Mouse (Mus musculus): ENCODE measurements around the gene Kdelc2.

The Kdelc2 gene

DNA sequence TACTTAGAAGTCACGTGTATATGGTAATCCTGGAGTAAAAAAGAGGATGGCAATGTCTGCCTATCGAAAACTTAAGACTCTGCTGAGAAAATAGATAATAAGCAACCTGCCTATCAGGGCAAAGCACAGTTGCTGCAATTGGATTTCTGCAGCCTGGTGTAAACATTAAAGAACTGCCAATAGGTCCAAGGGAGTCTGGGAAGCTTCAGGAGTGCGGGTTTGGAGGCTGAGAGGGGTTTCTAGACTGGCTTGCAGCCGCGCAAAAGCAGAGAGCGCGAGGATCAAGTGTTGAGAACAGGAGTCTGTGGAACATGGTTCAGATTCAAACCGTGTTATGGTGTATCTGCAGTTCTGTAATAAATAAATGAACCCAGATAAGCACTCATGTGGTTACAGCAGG, 1.0 kb downstream of the Kdelc2 start:
- DNase-seq (ENCODE audit: low spot score): peak; percentile 20

DNA sequence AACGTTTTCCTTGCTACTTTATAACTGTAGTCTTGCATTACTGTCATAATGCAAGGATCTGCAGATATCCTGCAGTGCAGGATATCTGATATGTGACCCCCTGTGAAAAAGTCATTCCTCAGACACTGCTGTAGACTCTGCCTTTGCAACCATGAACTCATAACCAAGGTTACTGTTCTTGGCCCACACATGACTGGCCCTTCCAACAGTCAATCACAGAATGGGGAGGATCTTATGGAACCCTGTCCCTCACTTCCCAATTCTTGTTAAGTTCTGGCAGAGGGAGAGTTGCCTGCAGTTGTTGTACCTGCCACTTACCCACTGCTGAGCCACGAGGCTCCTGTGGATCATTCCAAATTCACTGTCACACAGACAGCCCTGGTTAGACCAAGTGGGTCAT, 3.6 kb downstream of the Kdelc2 start:
- DNase-seq (ENCODE audit: low spot score): no peak

DNA sequence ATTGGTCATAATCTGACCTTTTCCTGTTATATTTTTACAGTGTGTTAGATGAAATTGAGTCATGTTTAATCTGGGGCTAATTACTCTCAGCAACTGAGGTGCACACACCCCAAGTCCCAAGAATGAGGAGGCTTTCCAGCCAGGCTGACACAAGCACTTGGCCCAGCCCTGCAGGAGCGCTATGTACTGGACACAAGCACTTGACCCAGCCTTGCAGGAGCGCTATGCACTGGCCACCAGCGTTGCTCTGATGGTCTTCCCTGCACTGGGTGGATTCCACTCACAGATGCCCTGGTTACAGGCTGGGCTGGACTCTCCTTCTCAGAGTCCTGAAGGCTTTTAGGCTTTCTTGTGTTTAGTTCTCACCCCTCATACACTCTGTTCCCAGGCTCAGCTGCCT, 5.3 kb downstream of the Kdelc2 start:
- DNase-seq (ENCODE audit: low spot score): no peak

- DNase-seq (ENCODE audit: low spot score): no peak
Measured at GRCm38 (mm10) chr9:53390136-53390535, 6.3 kb downstream of the Kdelc2 start.

DNA sequence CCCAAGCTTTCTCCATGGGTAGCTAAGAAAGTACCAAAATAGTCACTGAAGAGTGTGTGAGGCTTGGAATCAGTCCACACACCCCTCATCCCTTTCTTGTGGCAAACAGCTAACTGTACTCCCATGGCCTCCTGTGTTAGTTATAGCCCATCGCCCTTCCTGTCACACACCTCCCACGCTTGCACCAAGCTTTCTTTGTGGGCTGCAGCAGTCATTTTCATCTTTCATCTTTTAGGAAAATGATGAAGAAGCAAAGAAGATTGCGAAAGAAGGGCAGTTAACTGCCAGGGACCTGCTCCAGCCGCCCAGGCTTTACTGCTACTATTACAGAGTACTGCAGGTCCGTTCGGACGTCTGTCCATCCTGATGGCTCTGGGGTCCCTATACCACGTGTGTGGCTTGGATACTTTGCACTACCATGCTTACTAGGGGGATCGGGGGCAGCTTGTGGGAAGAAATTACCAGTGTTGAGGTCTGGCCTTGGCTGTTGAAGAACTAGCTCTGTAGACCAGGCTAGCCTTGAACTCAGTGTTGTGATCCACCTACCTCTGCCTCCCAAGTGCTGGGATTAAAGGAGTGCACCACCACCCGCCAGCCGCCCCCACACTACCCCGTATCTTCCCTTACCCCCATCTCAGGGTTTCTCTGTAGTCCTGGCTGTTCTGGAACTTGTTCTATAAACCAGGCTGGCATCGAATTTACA, 14.0 kb downstream of the Kdelc2 start:
- no peak for DNase-seq (ENCODE audit: low spot score)

- DNase-seq (ENCODE audit: low spot score): peak; percentile 20
Measured at GRCm38 (mm10) chr9:53398388-53398700, 14.5 kb downstream of the Kdelc2 start.

- no peak for DNase-seq (ENCODE audit: low spot score)
Measured at GRCm38 (mm10) chr9:53399537-53399936, 15.7 kb downstream of the Kdelc2 start.

DNA sequence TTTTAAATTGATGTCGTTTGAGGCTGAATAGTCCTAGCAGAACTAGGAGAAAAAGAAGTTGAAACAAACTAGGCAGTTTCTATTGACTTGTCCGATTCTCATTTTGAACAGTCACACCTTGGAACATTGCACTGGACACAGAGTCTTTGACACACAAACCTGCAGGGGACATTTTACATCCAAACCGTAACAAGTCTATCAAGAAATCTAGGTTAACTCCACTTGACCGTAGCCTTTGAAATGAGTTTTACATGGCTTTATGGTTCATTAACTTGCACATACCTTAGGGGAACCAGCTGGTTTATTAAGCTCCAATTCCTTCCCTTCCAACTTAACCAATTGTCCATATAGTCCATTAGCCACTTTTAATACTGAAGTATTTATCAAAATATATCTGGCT, 16.9 kb downstream of the Kdelc2 start:
- no peak for DNase-seq (ENCODE audit: low spot score)

DNA sequence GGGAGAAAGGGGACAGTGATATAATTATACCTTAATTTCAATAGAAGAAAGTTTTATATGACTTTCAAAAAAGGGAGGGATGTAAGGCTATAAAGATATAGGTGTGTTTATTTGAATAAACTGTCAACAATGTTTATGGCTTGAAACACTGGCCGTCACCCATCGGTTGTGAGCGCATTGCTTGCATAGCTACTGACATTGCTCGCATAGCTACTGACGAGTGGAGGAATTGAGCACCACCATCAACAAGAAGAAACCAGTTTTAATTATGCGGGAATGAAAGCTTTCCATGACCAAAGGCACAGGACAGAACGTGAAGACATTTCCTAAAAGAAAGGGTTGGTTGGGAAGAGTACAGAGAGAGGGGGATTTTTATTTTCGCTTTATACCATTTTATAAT, 17.3 kb downstream of the Kdelc2 start:
- no peak for DNase-seq (ENCODE audit: low spot score)

DNA sequence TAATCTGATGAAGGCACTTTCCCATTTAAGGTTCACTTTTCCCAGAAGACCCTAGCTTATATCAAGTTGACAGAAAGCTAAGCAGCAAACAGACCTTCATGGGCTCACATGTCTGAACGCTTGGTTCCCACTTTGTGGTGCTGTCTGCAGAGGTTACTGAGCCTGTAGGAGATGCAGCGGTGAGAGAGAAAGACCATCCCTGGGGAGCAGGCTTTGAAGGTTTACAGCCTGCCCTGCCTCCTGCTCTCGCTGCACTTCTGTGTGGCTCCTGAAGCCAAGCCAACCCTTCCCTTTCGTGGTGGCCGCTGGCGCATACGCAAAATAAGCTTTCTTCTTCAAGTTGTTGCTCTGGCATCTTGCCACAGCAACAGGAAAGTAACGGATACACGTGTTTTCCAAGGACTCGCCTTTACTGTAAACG, 18.5 kb downstream of the Kdelc2 start, which contains the start of gene 4930550C14Rik:
Gene 4930550C14Rik (plus strand): TSS at position 35 of the 421 bp plus-strand sequence.
- DNase-seq (ENCODE audit: low spot score): peak; percentile 56

DNA sequence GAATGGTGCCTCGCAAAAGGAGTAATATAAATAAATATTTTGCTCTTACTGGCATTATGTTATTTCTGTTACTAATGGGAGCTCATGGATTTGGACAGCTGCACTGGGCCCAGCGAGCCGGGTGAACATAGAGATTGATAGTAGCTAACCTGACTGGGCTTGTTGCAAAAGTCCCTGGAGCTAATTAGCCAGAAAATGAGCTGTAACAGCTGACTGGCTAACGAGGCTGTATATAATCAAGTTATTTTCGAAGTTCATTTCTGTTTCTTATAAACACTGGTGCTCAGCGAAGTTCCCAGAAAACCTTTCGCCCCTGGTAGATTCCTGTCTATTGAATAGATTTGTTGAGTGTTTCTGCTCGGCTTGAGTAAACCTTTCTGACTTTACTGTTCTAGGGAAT, 19.2 kb downstream of the Kdelc2 start:
- no peak for DNase-seq (ENCODE audit: low spot score)

DNA sequence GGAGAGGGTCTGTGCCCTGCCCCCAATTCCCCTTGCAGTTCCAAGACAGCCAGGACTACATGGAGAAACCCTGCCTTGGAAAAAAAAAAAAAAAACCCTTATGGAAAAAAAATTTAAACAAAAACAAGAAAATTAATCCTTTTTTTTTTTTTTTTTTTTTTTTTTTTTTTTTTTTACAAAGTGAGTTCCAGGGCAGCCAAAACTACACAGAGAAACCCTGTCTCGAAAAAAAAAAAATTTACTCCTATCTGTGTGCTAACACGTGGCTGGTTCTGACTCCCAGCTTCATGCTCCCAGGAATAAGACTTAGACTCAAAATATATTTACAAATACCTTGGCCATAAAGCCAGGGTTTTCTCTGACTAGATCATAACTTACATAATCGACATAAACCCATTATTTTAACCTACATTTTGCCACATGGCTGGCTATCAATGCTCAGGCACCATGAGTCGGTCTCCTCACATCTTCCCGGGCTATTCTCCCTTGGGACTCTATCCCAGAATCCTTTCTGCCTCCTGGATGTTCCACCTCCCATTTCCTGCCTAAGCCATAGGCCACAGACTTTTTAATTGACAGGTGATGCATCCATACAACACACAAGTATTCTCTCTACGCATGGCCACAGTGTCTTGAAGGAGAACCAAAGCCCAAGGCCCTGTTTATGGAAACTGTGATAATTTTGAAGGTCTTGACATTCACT, 20.4 kb downstream of the Kdelc2 start:
- no peak for DNase-seq (ENCODE audit: low spot score)

DNA sequence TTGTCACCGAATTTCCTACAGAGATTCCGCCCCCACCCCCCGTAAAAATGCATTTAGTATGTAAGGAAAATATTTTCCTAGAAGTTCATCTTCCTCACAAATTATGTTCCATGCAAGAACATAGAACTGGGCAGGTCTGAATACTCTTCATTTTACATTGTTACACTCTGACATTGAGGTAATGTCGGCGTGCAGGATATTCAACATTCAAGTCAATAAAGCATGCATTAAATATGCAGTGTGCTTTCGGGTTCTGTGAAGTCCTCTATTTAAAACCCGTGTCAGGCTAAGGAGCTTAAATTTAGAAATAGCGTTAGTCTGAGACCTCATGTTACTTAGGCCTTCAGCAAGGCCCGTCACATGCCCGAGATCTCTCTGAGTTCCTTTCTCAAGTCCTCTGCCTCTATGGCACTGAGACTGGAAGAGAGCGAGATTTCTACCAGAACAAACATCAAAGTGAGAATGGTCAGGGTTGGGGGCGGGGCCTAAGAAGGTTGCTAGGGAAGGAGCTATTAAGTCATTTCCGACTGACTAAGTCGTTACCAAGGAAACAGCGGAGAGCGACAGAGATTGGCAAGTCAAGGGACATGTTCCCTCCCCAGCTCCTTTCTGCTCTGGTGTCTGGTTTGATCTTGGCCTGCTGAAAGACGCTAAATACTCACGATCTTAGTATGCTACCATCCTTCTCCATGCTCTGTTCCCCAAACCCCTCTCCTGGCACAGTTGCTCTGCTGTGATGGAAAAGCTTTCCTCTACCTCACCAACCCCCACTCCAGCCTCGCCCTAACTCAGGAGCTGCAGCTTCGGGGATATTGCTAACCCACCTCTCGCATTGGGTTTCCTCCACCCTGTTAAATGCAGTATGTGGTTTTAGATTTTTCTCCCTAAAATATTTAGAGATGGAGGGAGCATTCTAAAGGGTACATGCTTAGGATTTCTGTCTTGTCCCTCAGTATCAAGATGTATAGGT, 21.2 kb downstream of the Kdelc2 start:
- DNase-seq (ENCODE audit: low spot score): peak; percentile 66

GRCm38 (mm10) chr9:53408548-53408947, 24.7 kb downstream of the Kdelc2 start:
- no peak for DNase-seq (ENCODE audit: low spot score)

DNA sequence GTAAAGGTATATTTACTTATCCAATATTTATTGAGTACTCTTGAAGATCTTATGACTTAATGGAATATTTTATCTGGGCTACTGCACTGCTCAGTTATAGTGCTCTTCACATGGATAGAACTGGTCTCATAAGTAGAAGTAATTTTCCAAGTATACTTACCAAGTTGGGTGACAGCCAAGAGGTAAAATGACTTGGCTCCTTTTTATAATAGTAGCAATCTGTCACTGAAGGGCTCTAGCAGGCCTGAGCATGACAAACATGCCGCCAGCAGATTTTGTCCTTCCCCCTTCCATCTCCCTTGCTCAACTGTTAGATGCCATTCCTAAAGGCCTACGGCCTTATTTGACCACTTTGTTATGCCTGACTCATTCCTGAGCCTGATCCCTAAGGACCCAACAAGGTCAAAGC, 25.1 kb downstream of the Kdelc2 start:
- DNase-seq (ENCODE audit: low spot score): no peak

- DNase-seq (ENCODE audit: low spot score): no peak
Measured at GRCm38 (mm10) chr9:53409427-53409826, 25.6 kb downstream of the Kdelc2 start.

GRCm38 (mm10) chr9:53422133-53422896, 38.5 kb downstream of the Kdelc2 start:
- no peak for DNase-seq (ENCODE audit: low spot score)

GRCm38 (mm10) chr9:53426726-53427125, 42.9 kb downstream of the Kdelc2 start:
- no peak for DNase-seq (ENCODE audit: low spot score)

- no peak for DNase-seq (ENCODE audit: low spot score)
Measured at GRCm38 (mm10) chr9:53427638-53428037, 43.8 kb downstream of the Kdelc2 start.

DNA sequence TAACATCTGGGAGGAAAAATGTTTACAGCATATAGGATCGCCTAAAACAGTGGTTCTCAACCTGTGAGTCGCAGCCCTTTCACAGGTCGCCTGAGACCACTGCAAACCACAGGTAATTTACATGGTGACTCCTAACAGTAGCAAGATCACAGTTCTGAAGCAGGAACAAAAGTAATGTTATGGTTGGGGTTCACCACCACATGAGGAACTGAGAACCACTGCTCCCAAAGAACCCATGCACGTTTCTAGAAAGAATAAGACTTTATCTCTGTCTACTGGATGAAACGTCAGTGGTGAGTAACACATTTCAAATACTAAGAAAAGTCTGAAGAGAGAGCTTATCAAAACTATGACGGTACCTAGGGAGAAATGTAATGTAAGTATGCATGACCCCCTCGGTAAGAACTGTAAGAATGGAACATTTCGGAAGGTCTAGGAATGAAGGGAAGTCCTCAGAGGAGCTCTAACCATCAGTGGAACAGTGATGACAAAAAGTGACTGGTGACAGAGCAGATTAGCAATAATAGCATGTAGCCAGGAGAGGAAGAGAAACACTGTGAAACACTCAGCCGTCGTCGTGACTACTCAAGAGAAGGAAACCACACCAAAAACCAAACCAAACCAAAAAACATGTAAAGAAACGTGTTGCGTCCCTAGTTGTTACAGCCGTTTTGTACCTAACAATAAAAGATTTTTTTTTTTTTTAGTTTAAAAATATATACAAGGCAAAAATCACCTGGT, 52.2 kb downstream of the Kdelc2 start:
- no peak for DNase-seq (ENCODE audit: low spot score)

DNA sequence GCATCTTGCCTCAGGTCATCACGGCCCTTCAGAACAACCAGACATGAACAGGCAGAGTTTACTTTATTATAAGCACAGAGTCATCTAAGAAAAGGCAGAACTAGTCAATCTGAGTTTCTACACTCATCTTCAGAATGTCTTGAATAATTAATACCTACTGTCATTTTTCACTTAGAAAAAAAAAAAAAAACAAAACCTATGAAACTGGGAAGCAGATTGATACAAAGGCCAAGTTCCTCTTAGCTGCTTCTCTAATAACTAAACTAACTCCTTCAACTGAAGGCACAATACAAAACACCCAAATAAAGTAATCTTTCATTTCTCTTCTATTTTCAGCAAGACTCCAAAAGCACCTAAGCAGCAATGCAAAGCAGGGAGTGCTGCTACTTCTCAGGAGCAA, 66.8 kb downstream of the Kdelc2 start:
- DNase-seq (ENCODE audit: low spot score): no peak

All from ovary, postnatal 36 days (tissue).